Mouse (Mus musculus) heart, postnatal 25 days (tissue): ENCODE measurements around the gene Acot5. TPM values are rescaled to one million over a fixed set of nuclear protein-coding genes. Genes with fewer than 3 reads are reported as not detected.
"Not testable (repeated sequence)": the region's sequence is repeated elsewhere in the genome, so short reads cannot be mapped to it uniquely, and the experiment has no call there.

Experiments
- DNase-seq: peaks from one replicate; pipeline ENCODE4 v3.0.0; 2022; ENCODE audit warnings: low spot score
- intact Hi-C: fragments of 180-260 bp; cut with DNase I; formaldehyde crosslinking; loops from one replicate; pipeline ENCODE4 v1.15.1; 2025
- total RNA-seq, 2 experiments: library from RNA; stranded (reverse); gene quantifications; 2 replicates each; pipeline ENCODE4 v1.2.3; 2021

Gene Acot5
- total RNA-seq, result not detected

- no peak for DNase-seq
- intact Hi-C loops, result no loop called here
These were observed at the start of gene Acot5 for GRCm38 (mm10) chr12:84068986-84069385. Acot5 (plus strand) TSS chr12:84069325.

- intact Hi-C loops, result not testable (repeated sequence)
- peak; percentile 19 for DNase-seq
These were observed 48.6 kb upstream of the Acot5 start for GRCm38 (mm10) chr12:84020528-84020927.

GRCm38 (mm10) chr12:84022266-84022665 is 46.9 kb upstream of the Acot5 start:
- intact Hi-C loops, DNase-seq: not testable (repeated sequence)

GRCm38 (mm10) chr12:84023052-84023745 is 45.9 kb upstream of the Acot5 start:
- intact Hi-C loops, result no loop called here
- DNase-seq, result no peak

DNA sequence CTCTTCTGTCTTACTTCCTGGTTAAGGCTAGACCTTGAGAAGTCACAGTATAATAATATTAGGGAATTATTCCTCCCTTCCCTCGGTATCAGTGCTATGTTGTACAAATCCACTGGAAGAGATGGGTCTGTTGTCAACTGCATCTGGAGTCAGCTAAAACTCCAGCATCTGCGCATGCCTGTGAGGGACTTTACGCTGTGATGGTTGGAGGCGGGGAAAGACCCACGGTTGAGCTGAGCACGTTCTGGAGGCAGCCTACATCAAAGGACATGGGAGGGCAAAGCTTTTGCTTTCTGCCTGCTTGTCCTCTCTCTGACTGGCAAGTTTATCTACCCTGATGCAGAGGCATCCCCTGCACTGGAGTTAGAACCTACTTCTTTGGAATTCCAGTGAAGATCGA is 43.2 kb upstream of the Acot5 start:
- DNase-seq, result no peak
- intact Hi-C loops, result no loop called here

- intact Hi-C loops, DNase-seq: not testable (repeated sequence)
These were observed 40.8 kb upstream of the Acot5 start for GRCm38 (mm10) chr12:84028328-84028727.

DNA sequence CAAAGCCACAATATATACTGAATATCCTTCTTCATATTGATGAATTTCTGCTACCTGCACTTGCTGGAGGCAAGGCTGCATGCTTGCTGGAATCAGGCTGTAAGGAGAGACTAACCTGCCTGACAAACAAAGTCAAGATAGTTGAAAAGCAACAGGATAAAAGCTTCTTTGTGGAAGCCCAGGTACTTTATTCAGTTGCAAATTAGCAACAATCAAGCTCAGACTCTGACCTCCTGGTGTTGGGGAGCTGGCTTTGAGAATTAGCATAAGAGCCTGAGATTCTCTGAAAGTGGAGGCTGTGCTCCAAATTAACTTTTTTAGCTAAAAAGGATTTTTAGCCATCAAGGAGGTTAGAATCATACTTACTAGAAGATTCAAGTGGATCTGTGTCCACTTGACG is 40.1 kb upstream of the Acot5 start:
- DNase-seq, intact Hi-C loops: not testable (repeated sequence)

GRCm38 (mm10) chr12:84030659-84031332 is 38.3 kb upstream of the Acot5 start:
- intact Hi-C loops, result loop anchor here (5.0 to 10.0 kb wide), 2 partner anchors 43 to 316 kb away; partner anchors contain the start of gene Acot2
- DNase-seq, result peak; percentile 44

DNA sequence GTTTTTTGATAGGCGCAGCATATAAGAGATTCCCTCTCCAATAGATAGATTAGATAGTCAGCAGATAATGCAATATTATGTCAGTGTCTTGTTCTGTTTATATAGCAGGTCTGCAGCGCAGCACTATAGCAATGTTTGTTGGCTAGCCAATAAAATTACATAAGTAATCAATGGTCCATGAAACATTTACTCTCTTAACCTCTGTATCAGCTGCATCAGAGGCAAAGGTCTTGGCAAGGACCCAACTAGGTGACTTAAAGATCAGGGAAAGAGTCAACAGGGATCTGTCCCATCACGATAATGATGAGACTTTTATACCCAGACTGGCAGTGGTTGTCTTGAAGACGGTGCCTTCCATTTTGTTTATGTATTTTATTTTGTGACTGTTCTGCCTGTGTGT is 36.3 kb upstream of the Acot5 start:
- intact Hi-C loops, result loop anchor here (1.0 to 10.0 kb wide), 3 partner anchors 46 to 318 kb away; partner anchors contain the start of gene Acot2
- DNase-seq, result no peak

DNA sequence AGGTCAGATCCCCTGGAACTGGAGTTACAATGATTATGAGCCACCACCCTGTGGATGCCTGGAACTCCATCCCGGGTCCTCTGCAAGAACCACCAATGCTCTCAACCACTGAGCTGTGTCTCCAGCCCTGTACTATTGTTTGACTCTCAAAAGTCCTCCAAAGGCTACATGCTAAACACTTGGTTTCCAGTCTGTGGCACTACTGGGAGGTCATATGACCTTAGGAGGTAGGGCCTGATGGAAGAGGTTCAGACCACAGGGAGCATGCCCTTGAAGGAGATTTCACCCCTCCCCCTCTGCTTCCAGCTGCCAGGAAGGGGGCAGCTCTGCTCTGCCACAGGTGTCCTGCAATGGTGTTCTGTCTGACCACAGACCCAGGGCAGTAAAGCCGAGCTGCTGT is 35.8 kb upstream of the Acot5 start:
- intact Hi-C loops, result loop anchor here (5.0 to 10.0 kb wide), 2 partner anchors 46 to 319 kb away; partner anchors contain the start of gene Acot2
- DNase-seq, result not testable (repeated sequence)

DNA sequence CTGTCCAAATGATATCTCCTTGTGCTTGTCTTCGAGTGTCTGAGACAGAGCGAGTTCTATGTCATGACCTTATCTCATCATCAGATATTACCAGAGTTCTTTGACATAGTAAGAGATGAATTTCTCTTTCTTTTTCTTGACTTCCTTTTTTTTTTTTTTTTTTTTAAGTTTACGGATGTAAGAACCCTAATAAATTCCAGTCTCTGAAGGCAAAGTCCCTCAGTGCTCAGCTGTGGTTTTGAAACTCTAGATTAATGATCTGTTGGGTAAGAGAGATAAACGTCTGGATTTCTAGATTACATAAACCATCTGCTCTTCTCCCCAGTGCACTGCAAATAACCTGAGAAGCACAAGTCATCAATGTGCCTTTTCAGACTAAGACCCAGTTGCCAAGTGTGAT is 35.0 kb upstream of the Acot5 start:
- intact Hi-C loops, result loop anchor here (5.0 to 10.0 kb wide), 2 partner anchors 47 to 319 kb away; partner anchors contain the start of gene Acot2
- DNase-seq, result no peak

DNA sequence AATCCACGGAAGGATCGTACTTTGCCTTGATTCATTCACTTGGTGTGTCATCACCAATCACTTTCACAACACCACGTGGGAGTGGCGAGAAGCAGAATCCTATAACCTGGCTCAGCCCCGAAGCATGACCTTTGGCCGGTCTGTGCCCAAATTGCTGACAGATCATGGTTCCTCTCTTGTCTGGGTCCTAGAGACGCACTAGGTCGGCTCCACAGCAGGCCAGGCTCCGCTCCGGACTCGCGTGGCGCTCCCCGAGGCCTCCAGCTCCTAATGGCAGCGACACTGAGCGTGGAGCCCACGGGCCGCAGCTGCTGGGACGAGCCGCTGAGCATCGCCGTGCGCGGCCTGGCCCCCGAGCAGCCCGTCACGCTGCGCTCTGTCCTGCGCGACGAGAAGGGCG is 30.9 kb upstream of the Acot5 start, which contains the start of gene Acot4:
Acot4 (plus strand) TSS at position 139 of the 400 bp plus-strand sequence.
- intact Hi-C loops, result loop anchor here (10.0 kb wide), 1 partner anchor 323 kb away; no protein-coding TSS in a partner anchor
- not testable (repeated sequence) for DNase-seq

DNA sequence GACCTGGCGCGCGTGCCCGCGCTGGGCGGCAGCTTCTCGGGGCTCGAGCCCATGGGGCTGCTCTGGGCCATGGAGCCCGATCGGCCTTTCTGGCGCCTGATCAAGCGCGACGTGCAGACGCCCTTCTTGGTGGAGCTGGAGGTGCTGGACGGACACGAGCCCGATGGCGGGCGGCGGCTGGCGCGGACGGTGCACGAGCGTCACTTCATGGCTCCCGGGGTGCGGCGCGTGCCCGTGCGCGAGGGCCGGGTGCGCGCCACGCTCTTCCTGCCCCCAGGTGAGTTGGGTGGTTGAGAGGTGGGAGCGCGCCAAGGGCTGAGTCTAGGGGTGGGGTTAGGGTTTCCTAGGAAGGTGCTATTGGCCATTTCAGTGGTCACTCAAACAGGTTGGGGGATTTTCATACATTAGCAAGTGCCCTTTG is 30.4 kb upstream of the Acot5 start, which contains the start of gene Gm49366:
Gm49366 (plus strand) TSS at position 245 of the 421 bp plus-strand sequence.
- DNase-seq, result peak; percentile 5
- intact Hi-C loops, result loop anchor here (10.0 kb wide), 1 partner anchor 324 kb away; no protein-coding TSS in a partner anchor

- DNase-seq, result no peak
- intact Hi-C loops, result no loop called here
These were observed 26.9 kb upstream of the Acot5 start for GRCm38 (mm10) chr12:84042248-84042647.

DNA sequence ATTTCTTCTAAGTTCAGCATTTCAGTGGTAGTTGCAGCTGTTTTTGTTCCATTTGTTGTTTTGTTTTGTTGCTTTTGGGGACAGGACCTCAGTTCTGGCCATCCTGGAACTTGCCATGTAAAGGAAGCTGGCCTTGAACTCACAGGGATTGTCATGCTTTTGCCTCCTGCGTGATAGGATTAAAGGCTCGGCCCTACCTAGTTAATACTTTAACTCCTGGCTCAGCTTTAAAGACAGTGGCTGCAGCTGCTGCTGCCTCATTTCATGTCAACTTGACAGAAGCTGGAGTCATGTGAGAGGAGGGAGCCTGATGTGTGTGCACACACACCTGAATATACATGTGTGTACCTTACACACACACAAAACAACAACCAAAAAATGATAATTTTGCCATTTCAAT is 25.1 kb upstream of the Acot5 start:
- DNase-seq, result no peak
- intact Hi-C loops, result no loop called here

GRCm38 (mm10) chr12:84046906-84047305 is 22.2 kb upstream of the Acot5 start:
- DNase-seq, result no peak
- intact Hi-C loops, result no loop called here

- intact Hi-C loops, DNase-seq: not testable (repeated sequence)
These were observed 18.4 kb upstream of the Acot5 start for GRCm38 (mm10) chr12:84050744-84051143.

DNA sequence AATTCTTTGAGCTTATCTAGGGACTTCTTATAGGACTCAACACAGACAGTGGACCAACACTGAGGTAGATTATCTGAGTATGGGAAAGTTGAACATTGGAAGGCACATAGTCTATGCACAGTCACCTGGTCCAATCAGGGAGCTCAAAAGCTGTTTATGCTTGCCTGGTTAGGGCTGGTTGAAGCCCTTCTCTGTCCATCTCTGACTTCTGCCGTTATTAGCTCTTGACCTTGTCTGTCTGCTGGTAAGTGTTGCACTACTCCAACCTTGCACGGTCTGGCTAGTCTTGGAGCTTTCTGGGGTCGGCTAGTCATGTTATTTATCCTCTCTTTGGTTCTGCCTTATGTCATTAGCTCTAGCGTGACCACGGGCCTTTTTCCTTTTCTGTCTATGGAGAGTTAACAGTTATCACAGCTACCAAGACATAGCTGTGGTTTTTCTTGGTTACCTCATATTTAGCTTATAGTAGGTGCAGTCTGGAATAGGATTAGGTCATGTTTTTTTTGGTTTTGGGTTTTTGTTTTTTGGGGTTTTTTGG is 17.1 kb upstream of the Acot5 start, which contains the start of gene Acot3:
Acot3 (plus strand) TSS at position 208 of the 538 bp plus-strand sequence.
- intact Hi-C loops, result no loop called here
- no peak for DNase-seq

- DNase-seq, result no peak
- intact Hi-C loops, result no loop called here
These were observed 16.5 kb upstream of the Acot5 start for GRCm38 (mm10) chr12:84052609-84053008.

DNA sequence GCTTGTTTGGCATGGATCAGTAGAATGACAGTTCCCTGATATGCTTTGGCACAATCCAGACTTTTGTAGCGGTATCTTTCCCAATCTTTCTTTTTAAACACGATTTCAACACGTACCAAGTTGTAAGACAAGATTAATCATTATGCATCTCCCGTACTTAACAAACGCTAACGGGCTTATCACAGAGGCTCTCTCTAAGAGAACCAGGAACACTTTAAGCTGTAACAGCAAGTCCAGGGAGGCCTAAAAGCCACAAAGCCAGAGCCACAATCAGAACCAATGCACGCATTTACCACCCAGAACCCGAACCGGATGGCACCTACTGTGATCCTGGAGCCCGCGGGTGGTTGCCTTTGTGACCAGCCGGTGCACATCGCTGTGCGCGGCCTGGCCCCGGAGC is 16.0 kb upstream of the Acot5 start:
- intact Hi-C loops, result no loop called here
- no peak for DNase-seq
